Mouse (Mus musculus) cerebellum, postnatal 36 days (tissue): ENCODE measurements around the gene Rbfox1.

Experiments
- DNase-seq, 2 experiments: peaks; one replicate each; pipeline ENCODE4 v3.0.0; 2021 to 2022; ENCODE audit warnings: mixed read lengths in 2 of 2

Rbfox1 gene

DNA sequence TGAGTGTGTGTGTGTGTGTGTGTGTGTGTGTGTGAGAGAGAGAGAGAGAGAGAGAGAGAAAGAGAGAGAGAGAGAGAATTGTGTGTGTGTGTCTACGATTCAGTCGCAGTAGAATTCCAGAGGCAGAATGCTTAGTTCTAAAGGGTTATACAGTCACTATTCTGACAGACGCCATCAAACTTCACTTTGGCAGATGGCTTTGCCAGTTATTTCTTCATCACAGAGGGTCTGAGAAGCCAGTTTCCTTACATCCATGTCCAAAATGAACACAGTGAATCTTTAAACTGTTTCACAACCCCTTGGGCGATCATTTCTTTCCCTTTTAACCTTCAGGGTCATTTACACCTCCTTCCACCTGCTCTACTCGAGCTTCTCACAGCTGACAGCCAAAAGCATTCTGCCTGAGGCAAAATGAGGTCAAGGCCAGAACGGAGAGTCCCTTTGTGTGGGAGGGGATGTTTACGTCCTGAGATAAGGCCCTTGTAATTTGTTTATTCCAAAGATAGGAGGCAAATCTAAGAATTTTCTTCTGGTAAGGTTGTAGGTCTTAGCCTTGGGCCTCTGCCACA is 1209.1 kb downstream of the Rbfox1 start:
- no peak for DNase-seq

DNA sequence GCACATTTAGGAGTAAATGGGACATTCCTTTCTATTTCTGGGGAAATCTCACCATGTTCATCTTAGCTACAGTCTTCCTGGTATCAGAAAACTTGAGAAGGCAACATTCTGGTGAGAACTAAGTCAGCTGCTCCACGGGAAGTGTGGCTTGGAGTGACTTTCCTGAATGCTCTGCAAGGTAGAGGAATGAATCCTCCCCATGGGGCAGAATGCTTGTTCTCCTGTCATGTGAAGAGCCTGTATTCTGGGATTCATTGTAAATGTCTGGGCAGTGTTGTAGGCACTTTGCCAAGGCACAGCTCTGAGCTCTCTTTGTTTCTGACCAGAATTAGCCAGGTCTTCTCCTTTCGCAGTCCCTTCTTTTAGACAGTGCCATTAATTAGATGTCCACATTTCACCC is 1211.9 kb downstream of the Rbfox1 start:
- DNase-seq: peak in 1 of 2 experiments; percentile 40

DNA sequence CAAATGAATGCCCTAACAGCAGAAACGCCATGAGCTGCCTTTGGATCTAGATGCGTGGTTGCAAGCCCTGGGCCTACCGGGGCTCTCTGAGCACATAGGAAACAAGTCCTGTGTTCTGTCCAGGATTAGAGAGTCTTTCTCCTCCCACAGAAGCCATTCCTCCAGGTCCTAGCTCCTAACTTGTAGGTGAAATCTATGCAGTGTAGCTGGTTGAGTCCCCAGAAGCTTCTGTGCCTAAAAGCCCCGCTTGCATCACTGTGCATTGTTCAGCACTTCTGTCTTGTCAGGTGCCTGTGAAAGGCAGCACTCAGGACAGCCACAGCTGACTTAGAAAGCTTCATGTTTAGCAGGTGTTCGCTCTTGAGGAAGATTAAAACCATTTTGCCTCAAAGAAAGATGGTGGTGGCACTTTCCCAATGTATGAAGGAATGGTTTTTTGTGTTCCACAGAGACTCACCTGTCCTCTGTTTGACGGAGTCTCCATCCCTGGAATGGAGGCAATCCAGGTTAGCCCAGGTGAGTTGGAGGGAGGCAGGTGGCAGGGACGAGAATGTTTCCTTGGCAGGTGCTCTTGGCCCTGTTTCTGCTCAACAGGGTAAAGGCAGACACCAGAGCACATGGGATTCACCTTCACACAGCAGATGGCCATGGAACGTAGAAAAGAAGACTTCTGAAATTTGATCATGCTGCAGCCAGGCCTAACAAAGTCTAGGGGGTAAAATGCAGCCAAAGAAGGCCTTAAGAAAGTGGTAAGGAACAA is 1213.0 kb downstream of the Rbfox1 start:
- peak; percentile 54 to 62 for DNase-seq

DNA sequence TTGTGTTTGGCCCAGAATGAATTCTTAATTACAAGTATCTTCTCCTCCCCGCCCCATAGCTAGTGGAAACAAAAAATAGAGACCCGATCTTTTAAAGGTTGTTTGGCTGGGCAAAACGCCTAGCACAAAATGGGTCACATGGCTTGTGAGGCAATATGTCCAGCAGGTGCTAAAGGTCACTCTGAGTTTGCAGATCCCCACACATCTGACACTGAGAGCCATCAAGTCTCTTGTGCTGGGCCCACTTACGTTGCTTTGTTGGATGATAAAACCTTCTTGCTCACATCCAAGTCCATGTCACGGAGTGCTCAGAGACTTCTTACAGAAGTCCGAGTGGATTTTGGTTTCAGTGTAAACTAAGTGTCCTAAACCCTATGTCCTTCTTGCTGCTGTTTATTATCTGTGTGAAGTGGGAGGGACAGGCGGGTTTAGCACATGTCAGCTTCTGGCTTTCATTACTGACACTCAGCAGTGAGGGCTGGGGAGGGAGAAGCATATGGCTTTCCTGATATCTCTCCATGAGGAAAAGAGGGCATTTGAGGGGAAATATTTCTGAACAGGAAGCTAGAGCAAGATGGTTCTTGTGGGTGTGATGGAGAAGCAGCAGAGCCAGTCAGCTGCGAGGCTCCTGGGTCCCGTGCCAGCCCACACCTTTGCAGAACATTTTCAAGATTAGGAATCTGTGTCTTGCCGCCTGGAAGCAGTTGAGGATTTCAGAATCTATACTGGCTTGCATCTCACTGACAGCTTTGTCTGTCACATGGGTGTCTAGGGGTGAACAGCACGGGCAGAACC is 1214.5 kb downstream of the Rbfox1 start:
- DNase-seq: peak; percentile 83 to 84

DNA sequence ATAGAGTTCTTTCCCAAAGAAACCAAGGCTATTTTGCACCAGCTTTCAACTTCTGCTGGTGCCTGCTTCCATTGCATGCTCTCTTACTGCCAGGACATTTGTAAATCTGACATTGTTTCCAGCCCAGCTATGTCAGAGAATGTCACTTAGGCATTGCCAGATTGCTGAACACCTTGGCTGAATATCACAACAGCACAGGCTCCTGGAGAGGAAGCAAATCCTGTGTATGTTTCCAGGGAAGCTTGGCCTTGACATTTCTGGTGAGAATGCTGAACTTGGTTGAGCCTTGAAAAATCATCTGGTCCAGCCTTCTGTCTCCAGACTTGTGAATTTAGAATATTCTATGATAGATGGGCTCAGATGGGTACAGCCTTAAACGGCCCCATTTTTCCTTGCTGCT is 1217.3 kb downstream of the Rbfox1 start:
- peak; percentile 37 to 53 for DNase-seq

DNA sequence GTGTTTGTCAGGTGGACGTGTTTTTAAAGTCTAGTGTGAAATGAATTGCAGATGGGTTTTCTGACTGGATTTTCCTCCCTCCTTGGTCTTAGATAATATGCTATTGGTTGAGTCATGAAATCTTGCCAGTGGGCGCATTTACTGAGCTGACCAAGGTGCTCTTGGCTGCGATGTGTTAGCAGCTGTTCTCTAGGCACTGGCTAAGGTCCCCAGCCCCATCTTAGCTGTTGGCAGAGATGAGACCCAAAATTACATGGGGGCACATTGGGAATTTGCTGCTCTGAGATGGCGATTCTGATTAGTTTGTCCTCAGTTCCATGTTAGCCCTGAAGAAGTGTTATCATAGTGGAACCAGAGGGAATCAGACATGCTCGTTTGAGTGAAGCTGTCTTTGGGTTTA is 1218.1 kb downstream of the Rbfox1 start:
- DNase-seq: no peak

DNA sequence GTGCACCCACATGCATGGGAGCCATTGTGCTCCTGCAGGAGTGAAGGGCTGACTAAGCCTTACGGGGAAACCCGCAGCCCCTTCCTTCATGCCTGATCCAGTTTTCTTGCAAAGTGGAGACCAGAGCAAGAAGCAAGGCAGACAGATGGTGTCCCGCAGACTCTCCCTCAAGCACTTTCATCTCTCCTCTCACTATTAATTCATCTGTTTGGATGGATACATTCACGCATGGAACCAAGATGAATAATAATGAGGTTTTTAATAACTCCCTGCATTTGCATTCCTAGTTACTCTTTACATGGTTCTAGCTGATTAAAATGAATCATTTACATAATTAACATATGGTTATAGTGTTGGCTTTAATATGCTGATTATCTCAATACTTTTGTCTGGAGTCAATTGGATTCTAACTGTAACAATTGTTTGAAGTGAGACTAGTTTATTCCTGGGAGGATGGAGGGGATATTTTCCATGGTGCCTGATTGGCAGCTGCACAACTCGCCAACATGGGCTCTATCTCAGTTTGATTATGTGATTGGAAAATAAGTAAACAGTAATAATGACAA is 1221.4 kb downstream of the Rbfox1 start:
- DNase-seq: no peak

DNA sequence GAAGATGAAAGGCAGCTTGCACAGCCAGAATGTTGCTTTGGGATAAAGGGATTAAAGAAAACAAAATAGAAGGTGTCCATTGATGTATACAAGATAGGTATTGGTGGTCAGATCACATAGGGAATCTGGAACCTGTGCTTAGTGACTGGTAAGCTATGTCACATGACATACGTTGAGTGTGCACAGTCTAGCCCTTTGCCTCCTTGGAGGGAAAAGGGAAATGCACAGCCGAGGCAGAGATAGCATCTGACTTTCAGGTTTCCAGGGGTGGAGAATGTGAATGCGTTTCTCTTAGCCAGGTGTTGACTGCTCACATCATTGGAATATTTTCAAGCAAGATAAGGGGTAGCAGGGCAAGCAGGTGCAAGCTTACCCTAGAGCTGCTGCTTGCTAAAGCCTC is 1230.8 kb downstream of the Rbfox1 start:
- DNase-seq: no peak

DNA sequence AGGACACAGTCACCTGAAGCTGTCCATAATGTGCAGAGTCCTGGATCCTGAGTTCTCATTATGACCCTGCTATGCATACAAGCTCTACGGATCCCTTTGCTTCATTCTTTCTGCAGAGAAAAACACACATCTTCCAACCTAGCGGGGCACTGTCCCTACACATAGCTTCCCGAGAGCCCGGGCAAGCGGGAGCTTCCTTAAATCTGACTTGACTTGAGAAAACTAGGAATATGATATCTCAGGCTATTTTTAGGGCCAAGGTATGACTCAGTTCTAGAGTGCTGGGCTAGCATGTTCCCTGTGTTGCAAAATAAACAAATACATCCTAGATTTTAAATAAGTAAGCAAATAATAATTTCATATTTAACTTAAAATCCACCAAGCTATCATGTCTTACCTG is 1244.4 kb downstream of the Rbfox1 start:
- DNase-seq: no peak

DNA sequence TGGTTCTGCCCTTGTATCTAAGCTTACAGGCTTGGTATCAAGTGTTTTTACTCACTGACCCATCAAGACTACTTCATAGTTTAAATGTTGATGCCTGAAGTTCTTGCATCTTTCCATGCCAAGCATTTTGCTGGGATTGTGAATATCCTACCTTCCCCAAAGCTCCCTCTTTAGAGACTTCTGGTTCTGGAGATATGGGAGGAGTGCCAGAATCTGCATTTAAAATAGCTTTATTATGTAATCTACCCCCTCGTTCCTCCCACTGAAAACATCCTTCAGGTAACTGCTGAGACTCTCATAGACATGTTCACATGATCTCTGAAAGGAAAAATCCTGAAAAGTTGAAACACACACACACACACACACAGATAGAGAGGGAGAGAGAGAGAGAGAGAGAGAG is 1247.3 kb downstream of the Rbfox1 start:
- DNase-seq: no peak

DNA sequence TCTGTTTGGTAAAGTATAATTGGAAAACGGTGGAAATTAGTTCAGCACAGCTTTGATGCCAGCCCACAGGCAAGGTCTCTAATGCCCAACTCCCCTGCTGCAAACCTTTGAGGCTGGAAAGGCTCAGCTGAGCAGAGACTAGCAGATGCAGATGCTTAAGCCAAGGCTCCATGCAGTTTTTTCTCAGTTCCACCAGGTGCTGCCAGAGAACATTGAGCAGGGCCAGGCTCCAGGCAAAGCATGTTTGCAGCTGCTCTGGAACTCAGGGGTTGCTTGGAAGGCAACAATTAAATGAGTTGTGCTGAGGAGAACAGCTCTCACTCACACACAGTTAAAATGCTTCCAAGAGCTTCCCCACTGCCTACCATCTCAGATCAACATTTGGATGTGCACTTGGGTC is 1251.8 kb downstream of the Rbfox1 start:
- DNase-seq: no peak

DNA sequence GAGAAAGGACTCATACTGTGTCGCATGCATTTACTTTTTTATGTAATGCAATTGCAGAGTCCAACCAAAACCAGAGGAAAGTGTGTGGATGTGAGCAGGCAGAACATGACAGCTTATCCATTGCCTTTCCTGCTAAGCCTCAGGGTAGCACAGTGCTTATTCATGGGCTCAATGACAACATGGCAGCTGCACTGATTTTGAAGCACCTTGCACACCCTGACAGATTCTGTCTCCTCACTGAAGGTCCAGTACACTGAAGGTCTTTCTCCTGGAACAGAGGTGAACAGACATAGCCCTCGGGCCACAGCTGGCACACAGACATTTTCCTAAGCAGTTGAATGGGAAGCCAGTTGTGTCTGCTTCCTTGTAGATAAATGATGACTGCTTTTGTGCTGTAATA is 1254.3 kb downstream of the Rbfox1 start:
- DNase-seq: no peak

DNA sequence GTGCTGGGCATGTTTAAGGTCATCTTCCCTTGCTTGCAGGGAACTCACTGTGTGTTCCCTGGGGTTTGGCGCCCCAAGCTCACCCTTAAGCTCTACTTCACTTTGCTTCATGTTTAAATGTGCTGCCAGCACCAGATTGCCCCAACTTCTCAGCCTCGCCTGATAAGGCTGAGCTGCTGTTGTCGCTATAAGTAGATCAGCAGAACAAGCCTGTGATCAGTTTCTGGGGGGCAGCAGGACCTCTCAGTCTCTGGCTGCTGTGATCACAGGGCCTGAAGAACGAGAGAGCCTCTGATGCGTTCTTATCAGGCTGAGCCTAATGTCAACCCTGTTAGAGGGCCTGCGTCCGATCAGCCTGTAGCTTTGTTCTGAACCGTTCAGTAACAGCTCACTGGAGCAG is 1255.8 kb downstream of the Rbfox1 start:
- DNase-seq: no peak

DNA sequence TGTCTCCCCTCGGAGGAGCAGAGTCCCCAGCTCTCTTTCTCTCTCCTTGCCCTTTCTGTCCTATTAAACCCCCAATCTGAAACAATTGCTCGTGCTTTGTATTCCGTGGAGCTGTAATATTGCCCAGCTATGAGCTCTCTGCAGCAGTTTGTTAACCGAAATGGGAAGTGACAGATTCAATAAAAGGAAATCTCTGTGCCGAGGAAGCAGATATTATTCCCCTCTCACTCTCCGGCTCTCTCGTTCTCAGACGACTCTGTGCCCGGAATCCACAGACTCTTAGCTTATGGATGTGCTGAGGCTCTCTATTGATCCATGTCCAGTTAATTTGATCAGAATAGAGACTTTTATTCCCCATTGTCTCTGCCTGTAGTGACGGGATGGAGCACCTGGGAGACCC is 1260.3 kb downstream of the Rbfox1 start:
- no peak for DNase-seq

DNA sequence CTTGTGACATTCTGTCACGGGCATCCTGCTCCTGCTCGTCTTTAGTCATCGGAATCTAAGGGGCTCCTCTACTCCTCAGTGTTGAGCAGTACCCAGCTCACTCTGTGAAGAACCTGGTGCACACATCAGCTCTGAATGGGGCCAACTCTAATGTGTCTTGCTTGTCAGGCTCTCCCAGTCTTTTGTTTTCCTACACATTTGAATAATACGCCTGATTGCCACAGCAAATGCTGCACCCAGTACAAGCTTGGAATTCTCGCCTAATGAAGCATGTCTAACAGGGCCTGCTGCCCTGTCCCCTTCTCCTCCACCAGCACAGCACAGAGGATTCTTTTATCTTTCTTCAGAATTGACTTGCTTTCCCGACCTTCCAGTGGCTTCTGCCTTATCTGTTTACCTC is 1261.3 kb downstream of the Rbfox1 start:
- no peak for DNase-seq

DNA sequence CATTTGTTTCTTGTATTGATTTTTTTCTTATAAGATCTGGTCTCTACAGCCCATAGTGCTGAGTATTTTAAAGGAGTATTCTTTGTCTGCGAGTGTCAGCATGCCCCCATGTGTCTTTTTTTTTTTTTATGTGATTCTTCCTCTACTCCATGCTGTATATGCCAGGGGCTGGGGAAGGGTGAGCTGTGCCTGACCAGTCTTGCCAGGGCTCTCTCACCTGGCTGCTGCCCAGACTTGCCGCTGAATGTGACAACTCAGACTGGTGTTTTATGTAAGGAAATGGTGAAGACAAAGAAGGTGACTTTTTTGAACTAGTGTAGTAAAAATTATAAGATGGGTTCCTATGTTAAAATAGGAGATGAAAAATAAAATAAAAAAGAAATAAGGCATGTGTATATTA is 1262.7 kb downstream of the Rbfox1 start:
- peak; percentile 39 to 53 for DNase-seq

DNA sequence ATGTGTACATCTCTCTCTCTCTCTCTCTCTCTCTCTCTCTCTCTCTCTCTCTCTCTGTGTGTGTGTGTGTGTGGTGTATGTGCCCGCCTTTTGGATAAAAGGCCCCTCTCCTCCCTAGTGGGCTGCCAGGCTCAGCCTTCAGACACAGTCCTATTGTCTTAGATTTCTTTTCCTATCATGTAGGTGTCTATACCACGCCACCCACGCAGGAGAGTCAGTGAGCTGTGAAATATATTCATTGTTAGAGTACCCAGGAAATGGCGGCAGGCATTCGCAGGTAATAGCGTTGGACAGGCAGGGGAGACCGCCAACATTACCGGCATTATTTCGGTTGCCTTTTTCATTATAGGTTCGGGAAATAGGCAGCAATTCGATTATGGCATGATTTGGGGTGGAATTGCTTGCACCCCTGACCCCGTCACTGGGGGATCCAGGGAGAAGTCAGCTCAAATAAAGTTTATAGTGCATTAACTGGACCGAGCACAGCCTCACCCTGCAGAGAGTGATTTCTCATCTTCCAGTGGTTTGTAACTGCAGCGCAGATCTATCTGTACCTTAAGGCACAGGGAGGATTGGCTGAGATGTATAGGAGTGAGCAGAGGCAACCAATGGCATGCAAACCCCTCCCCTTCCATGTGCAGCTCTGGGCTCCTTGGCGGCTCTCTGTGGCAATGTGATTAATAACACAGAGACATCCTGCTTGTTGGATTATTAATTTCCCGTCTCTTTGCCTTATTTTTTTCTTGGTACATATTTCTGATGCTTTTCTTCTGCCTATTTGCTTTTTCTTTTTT is 1264.1 kb downstream of the Rbfox1 start:
- DNase-seq: no peak

DNA sequence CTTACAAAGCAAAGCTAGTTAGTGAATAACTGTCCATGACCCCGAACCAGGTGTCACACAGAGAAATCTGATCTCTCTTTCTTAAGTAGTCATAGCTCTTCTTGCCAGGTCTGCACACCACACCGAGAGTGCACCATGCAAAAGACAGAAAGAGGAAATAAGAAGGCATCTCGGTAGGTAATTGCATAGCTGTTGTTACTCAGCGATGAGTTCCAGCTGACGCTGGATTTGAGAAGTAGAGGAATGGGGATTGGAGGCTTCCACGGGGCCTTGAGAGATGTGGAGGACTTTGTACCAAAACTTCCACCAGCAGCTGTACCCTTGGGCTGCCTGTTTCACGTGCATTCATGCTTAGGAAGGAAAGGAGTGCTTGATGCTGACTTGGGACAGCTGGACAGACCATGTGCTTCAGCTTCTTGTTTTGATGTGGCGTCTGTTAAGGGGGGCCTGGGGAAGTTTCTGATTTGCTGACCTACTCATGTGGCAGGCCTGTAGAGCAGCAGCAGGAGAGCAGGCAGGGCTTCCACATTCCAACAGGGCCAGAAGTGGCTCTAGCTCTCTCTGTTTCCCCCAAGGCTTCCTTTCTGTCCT is 1265.1 kb downstream of the Rbfox1 start:
- no peak for DNase-seq

DNA sequence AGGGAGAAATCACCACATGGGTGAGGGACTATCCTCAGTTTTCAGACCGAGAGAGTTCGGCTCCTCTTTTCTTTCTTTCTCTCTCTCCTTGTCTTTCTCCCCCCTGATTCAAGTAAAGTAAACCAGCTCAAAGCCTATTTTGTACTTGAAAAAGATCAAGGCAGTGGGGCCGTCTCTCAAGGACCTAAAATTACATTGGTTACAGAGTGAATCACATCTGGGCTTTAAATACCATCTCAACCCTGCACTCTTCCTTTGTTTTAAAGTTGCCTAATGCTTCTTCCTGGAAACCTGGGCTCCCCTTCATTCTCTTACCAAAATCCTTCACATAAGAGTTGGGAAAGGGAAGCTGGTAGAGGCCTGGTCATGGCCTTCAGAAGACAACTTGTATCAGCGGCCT is 1267.2 kb downstream of the Rbfox1 start:
- DNase-seq: no peak

DNA sequence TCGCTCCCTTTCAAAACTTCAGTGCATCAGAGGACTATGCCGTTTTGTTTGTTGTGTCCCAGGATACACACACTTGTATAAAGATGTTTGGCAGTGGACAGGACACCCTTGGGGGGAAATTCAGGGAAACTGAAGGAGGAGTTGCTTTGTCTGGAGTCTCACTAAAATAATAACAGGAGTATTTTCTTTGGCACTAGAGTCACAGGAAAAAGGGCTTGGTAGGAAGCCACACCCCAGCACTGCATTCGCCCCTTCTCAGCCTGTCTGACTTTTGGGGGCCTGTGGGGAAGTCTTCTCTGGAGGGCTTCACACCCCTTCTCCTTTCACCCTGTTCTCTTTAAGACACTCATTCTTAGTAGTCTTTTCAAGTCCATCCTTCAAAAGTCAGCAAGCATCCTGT is 1269.5 kb downstream of the Rbfox1 start:
- no peak for DNase-seq

DNA sequence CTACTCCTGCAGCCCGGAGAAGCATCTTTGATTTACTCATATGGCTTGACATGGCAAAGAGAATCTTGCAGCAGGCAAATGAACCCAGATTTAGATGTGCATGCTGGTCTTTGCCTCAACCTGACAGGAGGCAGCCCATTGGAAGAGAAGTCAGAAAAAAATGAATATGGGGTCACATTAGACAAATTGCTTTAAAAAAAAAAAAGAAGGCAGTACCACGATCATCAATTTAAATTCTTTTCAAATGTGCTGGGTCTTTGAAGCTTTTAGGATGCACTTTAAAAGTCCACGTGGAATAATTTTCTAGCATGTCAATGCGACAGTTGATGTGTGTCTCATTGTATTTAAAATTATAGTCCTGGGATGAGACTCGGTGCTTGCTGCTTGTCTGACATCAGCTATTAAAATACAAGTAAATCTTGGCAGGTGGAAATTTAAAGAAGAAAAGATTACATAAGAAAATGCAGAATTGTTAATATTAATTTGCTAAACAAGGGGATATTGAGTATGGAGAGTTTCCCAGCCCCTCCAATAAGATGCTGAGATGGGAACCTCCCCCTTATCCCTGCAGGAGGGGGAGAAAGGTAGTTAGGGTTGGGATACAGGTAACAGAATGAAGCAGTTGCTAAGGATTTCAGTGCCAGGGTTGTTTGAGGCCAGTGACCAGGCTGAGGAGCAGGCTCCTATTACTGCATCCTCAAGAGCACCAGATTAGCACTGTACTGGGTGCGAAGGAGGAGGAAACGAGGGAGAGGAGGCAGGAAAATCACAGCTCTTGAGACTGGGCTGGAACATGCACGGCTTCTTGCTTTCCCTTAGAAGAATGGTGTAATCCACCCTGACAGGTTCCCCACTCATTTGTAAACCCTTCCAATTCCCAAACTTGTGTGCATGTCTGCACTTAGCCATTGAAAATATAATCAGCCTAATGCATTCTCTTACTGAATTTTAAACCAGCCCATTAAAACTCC is 1274.0 kb downstream of the Rbfox1 start:
- DNase-seq: no peak
